In the genomic region with DNA sequence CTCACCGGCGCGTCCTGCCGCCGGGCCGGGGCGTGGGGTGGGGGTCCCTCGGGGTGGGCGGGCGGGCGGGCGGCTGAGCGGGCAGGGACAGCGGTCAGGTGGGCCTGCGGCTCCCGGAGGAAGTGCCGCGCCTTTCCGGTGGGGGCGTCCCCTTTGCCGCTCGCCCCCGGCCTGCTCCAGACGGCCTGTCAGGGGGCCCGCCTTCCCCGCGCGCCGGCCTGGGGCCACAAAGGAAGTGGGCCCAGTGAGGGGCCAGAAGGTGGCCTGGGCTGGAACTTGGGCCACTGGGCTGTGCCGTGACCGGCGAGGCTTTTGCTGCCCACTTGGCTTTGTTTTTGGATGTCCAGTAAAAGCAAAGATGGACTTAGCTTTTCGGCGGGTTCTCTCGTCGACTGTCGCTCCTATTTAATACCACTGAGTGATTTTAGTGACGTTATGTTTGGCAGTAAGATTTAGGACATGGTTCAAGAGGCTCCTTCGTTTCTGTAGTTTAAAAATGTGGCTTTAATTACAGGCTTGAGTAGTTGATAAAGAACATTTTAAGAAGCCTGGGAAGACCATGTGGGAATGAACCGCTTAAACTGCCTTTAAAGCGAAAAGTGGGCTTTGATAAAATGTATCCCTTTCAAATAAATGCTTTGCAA, we compare ENCODE assay signal across 8 mouse cellular contexts. TPM values are rescaled to one million over a fixed set of nuclear protein-coding genes. Genes with fewer than 3 reads are reported as not detected.
DNase-seq lines count a peak whose midpoint lies in the region; ATAC-seq lines count a peak whose summit lies in the region.

No protein-coding gene starts in this region.

- ATAC-seq in embryonic facial prominence, embryonic 13.5 days (ENCODE audit: insufficient number of reproducible peaks, insufficient read depth, low FRiP score, low TSS enrichment, low read depth) = peak; percentile 62; the same call in 1 of the 2 replicates
- peak; percentile 78 for ATAC-seq in heart, embryonic 11.5 days (replicated peaks; ENCODE audit: insufficient number of reproducible peaks, low FRiP score, low TSS enrichment)
- ATAC-seq in liver, embryonic 13.5 days (ENCODE audit: low read depth) = peak; percentile 57
- ATAC-seq in monocyte, adult 5-6 weeks (replicated peaks; ENCODE audit: insufficient number of reproducible peaks, low FRiP score, low TSS enrichment, poor library complexity, severe bottlenecking) = peak; percentile 51

- H3K9me3 ChIP-seq in embryonic facial prominence, embryonic 13.5 days = no peaks in the 10 kb centered on the region
- no peaks in the 10 kb centered on the region for H3K9me3 ChIP-seq in heart, embryonic 11.5 days (replicated peaks; ENCODE audit: control insufficient read depth, low read length)
- H3K9me3 ChIP-seq in liver, embryonic 13.5 days (replicated peaks) = no peaks in the 10 kb centered on the region

- peaks cover 15% of the 10 kb centered on the region for H3K4me1 ChIP-seq in embryonic facial prominence, embryonic 13.5 days
- H3K4me1 ChIP-seq in heart, embryonic 11.5 days (ENCODE audit: control insufficient read depth, insufficient read depth, low read length) = peaks cover 7% of the 10 kb centered on the region
- peaks cover 46% of the 10 kb centered on the region for H3K4me1 ChIP-seq in liver, embryonic 13.5 days (replicated peaks)

- H3K9ac ChIP-seq in embryonic facial prominence, embryonic 13.5 days = peak overlapping the region; percentile 87
- peak overlapping the region; percentile 80 for H3K9ac ChIP-seq in heart, embryonic 11.5 days (ENCODE audit: low read depth, low read length)
- H3K9ac ChIP-seq in liver, embryonic 13.5 days = peak overlapping the region; percentile 94

- peak overlapping the region; percentile 98 for H3K27ac ChIP-seq in embryonic facial prominence, embryonic 13.5 days
- H3K27ac ChIP-seq in heart, embryonic 11.5 days (ENCODE audit: low read depth, low read length) = peak overlapping the region; percentile 96
- peak overlapping the region; percentile 97 for H3K27ac ChIP-seq in liver, embryonic 13.5 days

- H3K4me2 ChIP-seq in embryonic facial prominence, embryonic 13.5 days = peak overlapping the region; percentile 74
- H3K4me2 ChIP-seq in heart, embryonic 11.5 days = peak overlapping the region; percentile 79
- H3K4me2 ChIP-seq in liver, embryonic 13.5 days = peak overlapping the region; percentile 81

- H3K27me3 ChIP-seq in embryonic facial prominence, embryonic 13.5 days = no peaks in the 10 kb centered on the region
- H3K27me3 ChIP-seq in heart, embryonic 11.5 days (ENCODE audit: control insufficient read depth, insufficient read depth, low read length) = no peaks in the 10 kb centered on the region
- no peaks in the 10 kb centered on the region for H3K27me3 ChIP-seq in liver, embryonic 13.5 days

- DNase-seq in 3134 (ENCODE audit: extremely low read depth, insufficient read length, low spot score) = peak; percentile 77
- peak; percentile 72 for DNase-seq in adrenal gland, postnatal 25 days
- peak; percentile 55 to 59 for DNase-seq in kidney, adult 8-10 months
- DNase-seq in liver, embryonic 13.5 days = peak; percentile 57
- peak; percentile 88 to 89 for DNase-seq in spleen, postnatal 36 days (ENCODE audit: low spot score in 2 of 2)

- peaks cover 5% of the 10 kb centered on the region; the same call in 1 of the 2 replicates for H3K36me3 ChIP-seq in embryonic facial prominence, embryonic 13.5 days
- H3K36me3 ChIP-seq in heart, embryonic 11.5 days (ENCODE audit: control insufficient read depth, insufficient read depth, low read length) = no peaks in the 10 kb centered on the region
- H3K36me3 ChIP-seq in liver, embryonic 13.5 days = peaks cover 12% of the 10 kb centered on the region

- peak overlapping the region; percentile 70 for H3K4me3 ChIP-seq in embryonic facial prominence, embryonic 13.5 days
- peak overlapping the region; percentile 89 for H3K4me3 ChIP-seq in heart, embryonic 11.5 days (ENCODE audit: low read depth, low read length)
- H3K4me3 ChIP-seq in liver, embryonic 13.5 days (replicated peaks) = peak overlapping the region; percentile 85

- under 1% methylated on average over 28 of the region's 41 CpGs for WGBS in embryonic facial prominence, embryonic 13.5 days
- 1% methylated on average over 22 of the region's 41 CpGs for WGBS in heart, embryonic 11.5 days (ENCODE audit: insufficient replicate concordance)
- under 1% methylated on average over 18 of the region's 41 CpGs for whole genome bisulfite sequencing in liver, embryonic 13.5 days (ENCODE audit: insufficient replicate concordance)

RNA-seq across cellular contexts. Expression of gene Ccm2, which starts 0.5 kb away (rescaled TPM):
- 31.5 and 38.4 TPM in 2 replicates for total RNA-seq in adrenal gland, postnatal 25 days (2021)
- polyA plus RNA-seq in embryonic facial prominence, embryonic 13.5 days (2015; fragmentation: Nextera tagmentation; extraction: Ambion mirVana) = 79.5 and 80.2 TPM in 2 replicates
- 62.9 and 67.9 TPM in 2 replicates for polyA plus RNA-seq in heart, embryonic 11.5 days (2014; fragmentation: Nextera tagmentation; extraction: Ambion mirVana)
- polyA plus RNA-seq in liver, embryonic 13.5 days (2015; fragmentation: Nextera tagmentation; extraction: Ambion mirVana) = 45.8 and 46.1 TPM in 2 replicates
- 148 to 199 TPM (median 172 TPM) in 3 replicates for total RNA-seq in monocyte, adult 5-6 weeks (2017)

RNA-seq across cellular contexts. Expression of gene Myo1g, which starts 26.4 kb away (rescaled TPM):
- 0.48 and 1.3 TPM in 2 replicates for total RNA-seq in adrenal gland, postnatal 25 days (2021)
- 1.3 and 1.8 TPM in 2 replicates for polyA plus RNA-seq in embryonic facial prominence, embryonic 13.5 days (2015; fragmentation: Nextera tagmentation; extraction: Ambion mirVana)
- polyA plus RNA-seq in heart, embryonic 11.5 days (2014; fragmentation: Nextera tagmentation; extraction: Ambion mirVana) = 0.72 and 0.90 TPM in 2 replicates
- 4.7 and 5.3 TPM in 2 replicates for polyA plus RNA-seq in liver, embryonic 13.5 days (2015; fragmentation: Nextera tagmentation; extraction: Ambion mirVana)
- 572 to 636 TPM (median 611 TPM) in 3 replicates for total RNA-seq in monocyte, adult 5-6 weeks (2017)

RNA-seq across cellular contexts. Expression of gene Nacad, which starts 58.7 kb away (rescaled TPM):
- total RNA-seq in adrenal gland, postnatal 25 days (2021) = 2.2 and 2.5 TPM in 2 replicates
- polyA plus RNA-seq in embryonic facial prominence, embryonic 13.5 days (2015; fragmentation: Nextera tagmentation; extraction: Ambion mirVana) = 2.9 and 3.4 TPM in 2 replicates
- polyA plus RNA-seq in heart, embryonic 11.5 days (2014; fragmentation: Nextera tagmentation; extraction: Ambion mirVana) = 1.3 TPM in 2 replicates
- 5.0 and 5.7 TPM in 2 replicates for polyA plus RNA-seq in liver, embryonic 13.5 days (2015; fragmentation: Nextera tagmentation; extraction: Ambion mirVana)
- total RNA-seq in monocyte, adult 5-6 weeks (2017) = 0.78 to 2.7 TPM (median 0.85 TPM) in 3 replicates

Comparison
In these comparisons a context has a peak if more than half of its experiments do, and no peak if none do; other contexts are left out.
1. Peak in every context shown above with its lines: DNase-seq, ATAC-seq, H3K4me3 ChIP-seq and H3K27ac ChIP-seq.